Mouse (Mus musculus) cerebellum, adult 2 months (tissue): ENCODE measurements at regions not wholly inside any gene's neighbourhood (a gene's known extent, or its start where the extent isn't known, plus 50 kb on each side); places are given as distances from the start of the nearest gene placed in this dataset.

Experiments used
- DNase-seq, 2 experiments: peaks; one replicate each; pipeline ENCODE4 v3.0.0; 2021
- H3K27ac ChIP-seq: fragments of 200-500 bp; 2 replicates; pipeline ENCODE4 v1.5.1; 2012; ENCODE audit warnings: low read length, control low read depth, inconsistent platforms; ENCODE audit not compliant: insufficient read depth
- H3K27me3 ChIP-seq: fragments of 200-500 bp; 2 replicates; pipeline ENCODE4 v1.6.1; 2012; ENCODE audit warnings: inconsistent platforms, mild to moderate bottlenecking, low read length, moderate library complexity; ENCODE audit not compliant: control insufficient read depth, insufficient read depth
- H3K4me1 ChIP-seq: fragments of 200-500 bp; 2 replicates; pipeline ENCODE4 v1.6.1; 2011; ENCODE audit warnings: low read length; ENCODE audit not compliant: control insufficient read depth, insufficient read depth
- H3K4me3 ChIP-seq: fragments of 200-500 bp; replicated peaks from 2 replicates; pipeline ENCODE3; 2011; ENCODE audit warnings: mild to moderate bottlenecking, low read depth, low read length, control low read depth; ENCODE audit not compliant: insufficient read depth
- CTCF ChIP-seq: fragments of 200-500 bp; IDR thresholded peaks from 2 replicates; pipeline ENCODE4 v1.5.1; 2011; ENCODE audit warnings: low read depth, mild to moderate bottlenecking, control low read depth, low read length, moderate library complexity, borderline replicate concordance; ENCODE audit not compliant: insufficient read depth
- POLR2A ChIP-seq: fragments of 200-500 bp; IDR thresholded peaks from 2 replicates; pipeline ENCODE4 v1.6.1; 2011; ENCODE audit warnings: low read length, control low read depth, borderline replicate concordance; ENCODE audit not compliant: insufficient read depth
- WGBS: fragments of 180-500 bp; shearing (Covaris S2); methylation state at CpG from one replicate; pipeline ENCODE4 v1.1.7; 2018; 5-methylcytosine and 5-hydroxymethylcytosine counted together

GRCm38 (mm10) chr7:71119987-71120386 is 231.3 kb downstream of the Gm10295 start:
- Histone ChIP-seq H3K4me3 (no peak overlapping the region), H3K27me3 (no peaks in the 10 kb centered on the region), H3K27ac (no peak overlapping the region), H3K4me1 (no peaks in the 10 kb centered on the region)
- no peak for TF ChIP-seq POLR2A
- no peak for TF ChIP-seq CTCF
- 19% methylated on average over 6 of the region's 6 CpGs for WGBS
- no peak for DNase-seq

- no peak overlapping the region for H3K4me3 ChIP-seq
- 88% methylated on average over 6 of the region's 6 CpGs for WGBS
- H3K27ac ChIP-seq = no peak overlapping the region
- no peak for TF ChIP-seq CTCF
- no peak for TF ChIP-seq POLR2A
- DNase-seq = no peak
- H3K27me3 ChIP-seq = no peaks in the 10 kb centered on the region
- no peaks in the 10 kb centered on the region for H3K4me1 ChIP-seq
Observed at GRCm38 (mm10) chr7:71107101-71107500, 244.2 kb downstream of the Gm10295 start.

GRCm38 (mm10) chr7:71100266-71100665 is 251.0 kb downstream of the Gm10295 start:
- DNase-seq = no peak

GRCm38 (mm10) chr7:71098276-71098675 is 253.0 kb downstream of the Gm10295 start:
- no peak for TF ChIP-seq CTCF
- TF ChIP-seq POLR2A = no peak
- Histone ChIP-seq H3K27me3 (no peaks in the 10 kb centered on the region), H3K4me1 (no peaks in the 10 kb centered on the region), H3K27ac (no peak overlapping the region), H3K4me3 (no peak overlapping the region)
- 27% methylated on average over 4 of the region's 4 CpGs for WGBS
- DNase-seq = no peak

More at GRCm38 (mm10) chr7:71100266-71100665, 251.0 kb downstream of the Gm10295 start:
- no peak overlapping the region for H3K4me3 ChIP-seq
- no peaks in the 10 kb centered on the region for H3K27me3 ChIP-seq
- no peak for TF ChIP-seq POLR2A
- TF ChIP-seq CTCF = no peak
- no peaks in the 10 kb centered on the region for H3K4me1 ChIP-seq
- no peak overlapping the region for H3K27ac ChIP-seq
- WGBS = 57% methylated on average over 2 of the region's 2 CpGs

GRCm38 (mm10) chr7:71093301-71093939 is 257.9 kb downstream of the Gm10295 start:
- Histone ChIP-seq H3K4me1 (no peaks in the 10 kb centered on the region), H3K4me3 (no peak overlapping the region), H3K27me3 (no peaks in the 10 kb centered on the region), H3K27ac (no peak overlapping the region)
- 73% methylated on average over 6 of the region's 6 CpGs for WGBS
- no peak for TF ChIP-seq POLR2A
- TF ChIP-seq CTCF = no peak
- no peak for DNase-seq

DNA sequence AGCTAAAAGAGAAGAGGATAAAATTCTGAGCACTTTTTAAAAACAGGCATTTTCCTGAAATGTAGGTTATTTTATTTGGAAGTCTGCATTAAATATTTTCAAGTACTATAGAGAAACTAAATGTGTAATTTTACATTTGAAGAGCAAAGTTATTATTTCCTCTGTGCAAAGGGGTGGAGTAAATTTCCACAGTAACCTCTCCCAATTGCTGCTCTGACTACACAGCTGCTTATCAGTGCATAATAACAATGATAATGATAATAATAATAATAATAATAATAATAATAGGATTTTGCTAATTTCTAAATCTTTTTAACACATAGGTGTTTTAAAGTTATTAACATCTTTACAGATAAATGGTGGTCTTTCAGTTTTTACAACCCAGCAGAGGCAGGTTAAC is 258.5 kb downstream of the Gm10295 start:
- H3K4me1 ChIP-seq = no peaks in the 10 kb centered on the region
- TF ChIP-seq POLR2A = no peak
- H3K27ac ChIP-seq = no peak overlapping the region
- H3K4me3 ChIP-seq = no peak overlapping the region
- no peak for DNase-seq
- H3K27me3 ChIP-seq = no peaks in the 10 kb centered on the region

DNA sequence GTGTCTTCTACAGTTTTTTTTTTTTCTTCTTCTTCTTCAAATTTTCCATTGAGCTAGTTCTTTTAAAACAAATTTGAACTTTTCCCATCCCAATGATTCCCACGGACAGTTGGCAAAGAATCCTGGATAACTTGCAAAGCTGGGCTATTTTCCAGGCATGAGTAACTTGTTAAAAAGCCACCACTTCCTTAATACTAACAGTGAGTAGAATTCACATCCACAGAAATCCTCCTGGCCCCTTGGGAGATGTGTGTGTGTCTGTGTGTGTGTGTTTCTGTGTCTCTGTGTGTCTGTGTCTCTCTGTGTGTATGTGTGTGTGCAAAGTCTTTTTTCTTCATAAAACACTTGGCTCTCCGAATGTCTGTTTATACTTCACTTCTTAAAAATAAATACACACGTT is 259.0 kb downstream of the Gm10295 start:
- no peaks in the 10 kb centered on the region for H3K27me3 ChIP-seq
- TF ChIP-seq CTCF = no peak
- no peak for TF ChIP-seq POLR2A
- DNase-seq = no peak
- no peak overlapping the region for H3K27ac ChIP-seq
- H3K4me1 ChIP-seq = no peaks in the 10 kb centered on the region
- WGBS = 42% methylated on average over 3 of the region's 3 CpGs
- H3K4me3 ChIP-seq = no peak overlapping the region

- no peak overlapping the region for H3K27ac ChIP-seq
- TF ChIP-seq CTCF = no peak
- TF ChIP-seq POLR2A = no peak
- no peak for DNase-seq
- WGBS = 48% methylated on average over 14 of the region's 14 CpGs
- H3K4me3 ChIP-seq = no peak overlapping the region
- no peaks in the 10 kb centered on the region for H3K4me1 ChIP-seq
- H3K27me3 ChIP-seq = no peaks in the 10 kb centered on the region
Observed at GRCm38 (mm10) chr7:71064446-71065391, 286.6 kb downstream of the Gm10295 start.
